Mouse (Mus musculus) midbrain, postnatal 0 days (tissue): ENCODE results near the gene Syt1. TPM values are rescaled to one million over a fixed set of nuclear protein-coding genes. Genes with fewer than 3 reads are reported as not detected.

ENCODE experiments used
- ATAC-seq: fragments of 200-750 bp; cut with Nextera tagmentation; 2 replicates; pipeline ENCODE4 v1.8.0; 2017; ENCODE audit warnings: moderate number of reproducible peaks, mild to moderate bottlenecking, moderate TSS enrichment, moderate library complexity; ENCODE audit not compliant: low FRiP score
- DNase-seq: peaks from one replicate; pipeline ENCODE4 v3.0.0-alpha.2; 2015; ENCODE audit warnings: low spot score
- H3K27ac ChIP-seq: fragments of 300-500 bp; sonication (generic); 2 replicates; pipeline ENCODE4 v1.5.1; 2014; ENCODE audit warnings: low read depth, mild to moderate bottlenecking, low read length, mixed read lengths
- H3K27me3 ChIP-seq: fragments of 300-500 bp; sonication (generic); 2 replicates; pipeline ENCODE4 v1.6.1; 2014; ENCODE audit warnings: low read length, control low read depth, mixed read lengths; ENCODE audit not compliant: insufficient read depth
- H3K36me3 ChIP-seq: fragments of 300-500 bp; sonication (generic); 2 replicates; pipeline ENCODE4 v1.6.1; 2014; ENCODE audit warnings: low read length, control low read depth, mixed read lengths; ENCODE audit not compliant: insufficient read depth
- H3K4me1 ChIP-seq: fragments of 300-500 bp; sonication (generic); 2 replicates; pipeline ENCODE4 v1.6.1; 2014; ENCODE audit warnings: mild to moderate bottlenecking, control low read depth, antibody characterized with exemption, low read length, mixed read lengths; ENCODE audit not compliant: insufficient read depth
- H3K4me2 ChIP-seq: fragments of 300-500 bp; sonication (generic); 2 replicates; pipeline ENCODE4 v1.6.1; 2014; ENCODE audit warnings: low read depth, mild to moderate bottlenecking, low read length, mixed read lengths; ENCODE audit not compliant: poor library complexity, severe bottlenecking
- H3K4me3 ChIP-seq: fragments of 300-500 bp; sonication (generic); 2 replicates; pipeline ENCODE4 v1.5.1; 2014; ENCODE audit warnings: low read depth, mild to moderate bottlenecking, low read length, moderate library complexity
- H3K9ac ChIP-seq: fragments of 300-500 bp; sonication (generic); replicated peaks from 2 replicates; pipeline ENCODE4 v1.6.1; 2014; ENCODE audit warnings: mild to moderate bottlenecking, low read length, moderate library complexity, mixed read lengths; ENCODE audit not compliant: poor library complexity, severe bottlenecking
- H3K9me3 ChIP-seq: fragments of 300-500 bp; sonication (generic); 2 replicates; pipeline ENCODE4 v1.6.1; 2016; ENCODE audit warnings: low read length, control low read depth
- CTCF ChIP-seq: IDR thresholded peaks from 2 replicates; pipeline ENCODE4 v1.5.1; 2016; ENCODE audit warnings: antibody characterized with exemption, mild to moderate bottlenecking
- WGBS: fragments of 180-500 bp; shearing (Covaris S2); extraction: QIAGEN DNeasy Blood & Tissue Kit; methylation state at CpG from one replicate; pipeline ENCODE4 v1.1.7; 2014; 5-methylcytosine and 5-hydroxymethylcytosine counted together
- polyA plus RNA-seq: library from polyadenylated mRNA; unstranded; fragments of >200 nt; fragmentation: Nextera tagmentation; extraction: Ambion mirVana; gene quantifications from 2 replicates; pipeline ENCODE4 v1.2.1, GENCODE M21; 2015
- total RNA-seq: library from RNA; depleted of rRNA; stranded (reverse); fragments of >200 nt; gene quantifications from 2 replicates; pipeline ENCODE4 v1.2.3, GENCODE M21; 2014

Gene Syt1
- total and polyA plus RNA-seq, 2 experiments from 2014 or later = 111 to 141 TPM

DNA sequence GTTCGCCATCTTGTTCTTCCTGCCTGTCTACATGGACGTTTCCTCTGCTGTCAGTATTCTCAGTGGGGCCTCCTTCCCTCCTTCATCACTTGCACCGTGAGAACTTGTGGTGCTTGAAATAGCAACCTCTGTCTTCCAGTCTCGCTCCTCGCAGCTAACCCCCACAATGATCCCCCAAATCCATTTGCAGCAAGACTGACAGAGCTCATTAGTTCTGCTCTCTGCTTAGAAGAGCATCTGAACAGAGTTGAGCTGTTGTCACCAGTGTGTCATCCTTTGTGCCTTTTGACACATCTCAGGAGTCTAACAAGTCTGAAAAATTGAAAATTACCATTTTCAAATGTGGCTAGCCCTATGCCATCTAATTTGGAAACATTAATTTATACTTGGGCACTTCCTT, 372.7 kb downstream of the Syt1 start:
- Histone ChIP-seq H3K4me1 (no peaks in the 10 kb centered on the region; the same call in 1 of the 2 replicates), H3K27me3 (no peaks in the 10 kb centered on the region), H3K9ac (no peak overlapping the region), H3K9me3 (no peaks in the 10 kb centered on the region), H3K4me2 (no peak overlapping the region), H3K36me3 (no peaks in the 10 kb centered on the region), H3K4me3 (no peak overlapping the region), H3K27ac (no peak overlapping the region)
- ATAC-seq (no peak), DNase-seq (no peak)
- 27% methylated on average over 5 of the region's 5 CpGs for WGBS
- no peak for TF ChIP-seq CTCF

DNA sequence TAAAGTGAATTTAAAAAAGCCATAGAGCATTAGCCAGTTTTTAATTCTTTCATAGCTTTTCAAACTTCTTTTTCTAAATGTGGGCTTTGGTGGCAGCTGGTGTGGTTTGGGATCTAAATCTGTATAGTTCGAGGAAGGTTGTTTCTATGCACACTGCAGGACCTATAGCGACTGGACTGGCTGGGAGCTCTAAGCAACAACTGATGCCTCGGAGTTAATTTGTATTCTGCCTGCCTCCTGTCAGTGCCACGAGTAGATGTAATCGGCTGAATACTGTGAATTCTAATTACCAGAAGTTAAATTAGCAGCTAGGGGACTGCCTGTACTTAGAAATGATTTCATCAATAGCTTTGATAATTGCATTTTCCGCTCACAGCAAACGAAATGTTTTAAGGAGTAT, 374.7 kb downstream of the Syt1 start:
- Histone ChIP-seq H3K9ac (no peak overlapping the region), H3K4me3 (no peak overlapping the region), H3K9me3 (no peaks in the 10 kb centered on the region), H3K4me1 (no peaks in the 10 kb centered on the region; the same call in 1 of the 2 replicates), H3K27me3 (no peaks in the 10 kb centered on the region), H3K4me2 (no peak overlapping the region), H3K36me3 (peaks cover 6% of the 10 kb centered on the region; the same call in 1 of the 2 replicates), H3K27ac (no peak overlapping the region)
- TF ChIP-seq CTCF = no peak
- ATAC-seq (no peak), DNase-seq (no peak)
- WGBS = 39% methylated on average over 7 of the region's 7 CpGs

DNA sequence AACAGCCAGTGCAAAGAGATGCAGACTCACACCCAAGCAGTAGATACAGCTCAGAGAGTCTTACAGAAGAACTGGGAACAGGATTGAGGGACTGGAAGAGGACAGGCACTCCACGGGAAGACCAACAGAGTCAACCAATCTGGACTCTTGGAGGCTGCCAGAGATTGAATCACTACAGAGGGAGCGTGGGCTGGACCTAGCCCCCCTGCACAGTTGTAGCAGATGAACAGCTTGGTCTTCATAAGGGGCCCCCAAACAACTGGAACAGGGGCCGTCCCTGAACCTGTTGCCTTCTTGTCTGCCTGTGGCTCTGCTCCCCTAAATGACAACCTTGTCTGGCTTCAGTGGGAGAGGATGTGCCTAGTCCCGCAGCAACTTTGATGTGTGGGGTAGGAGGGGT, 375.2 kb downstream of the Syt1 start:
- H3K9ac ChIP-seq = no peak overlapping the region
- no peak overlapping the region for H3K27ac ChIP-seq
- TF ChIP-seq CTCF = no peak
- H3K27me3 ChIP-seq = no peaks in the 10 kb centered on the region
- no peak overlapping the region for H3K4me3 ChIP-seq
- H3K36me3 ChIP-seq = peaks cover 7% of the 10 kb centered on the region; the same call in 1 of the 2 replicates
- ATAC-seq (no peak), DNase-seq (no peak)
- no peak overlapping the region for H3K4me2 ChIP-seq
- 89% methylated on average over 4 of the region's 4 CpGs for WGBS
- H3K4me1 ChIP-seq = no peaks in the 10 kb centered on the region; the same call in 1 of the 2 replicates
- no peaks in the 10 kb centered on the region for H3K9me3 ChIP-seq

DNA sequence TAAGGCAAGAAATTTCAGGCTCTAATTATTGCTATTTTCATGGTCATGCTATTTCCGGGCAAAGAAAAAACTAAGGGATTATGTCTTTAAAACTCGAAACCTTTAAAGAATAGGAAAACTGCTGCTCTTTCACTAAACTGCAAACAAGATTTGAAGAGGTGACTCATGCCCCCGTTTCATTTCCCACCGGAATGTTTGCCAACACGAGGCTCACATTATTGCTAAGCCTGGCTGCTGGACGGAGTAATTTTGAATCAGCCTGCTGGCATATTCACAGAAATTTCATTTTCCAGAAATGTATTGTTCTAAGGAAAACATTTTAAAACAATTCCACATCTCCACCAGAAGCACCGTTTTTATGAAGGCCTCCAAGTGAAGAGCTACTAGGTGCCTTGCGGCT, 379.9 kb downstream of the Syt1 start:
- Histone ChIP-seq H3K27ac (no peak overlapping the region), H3K4me3 (no peak overlapping the region), H3K9me3 (no peaks in the 10 kb centered on the region), H3K4me2 (no peak overlapping the region), H3K9ac (no peak overlapping the region), H3K36me3 (peaks cover 7% of the 10 kb centered on the region; the same call in 1 of the 2 replicates), H3K4me1 (no peaks in the 10 kb centered on the region; the same call in 1 of the 2 replicates), H3K27me3 (no peaks in the 10 kb centered on the region)
- WGBS = 86% methylated on average over 8 of the region's 8 CpGs
- no peak for TF ChIP-seq CTCF
- no peak for ATAC-seq
- DNase-seq = no peak

DNA sequence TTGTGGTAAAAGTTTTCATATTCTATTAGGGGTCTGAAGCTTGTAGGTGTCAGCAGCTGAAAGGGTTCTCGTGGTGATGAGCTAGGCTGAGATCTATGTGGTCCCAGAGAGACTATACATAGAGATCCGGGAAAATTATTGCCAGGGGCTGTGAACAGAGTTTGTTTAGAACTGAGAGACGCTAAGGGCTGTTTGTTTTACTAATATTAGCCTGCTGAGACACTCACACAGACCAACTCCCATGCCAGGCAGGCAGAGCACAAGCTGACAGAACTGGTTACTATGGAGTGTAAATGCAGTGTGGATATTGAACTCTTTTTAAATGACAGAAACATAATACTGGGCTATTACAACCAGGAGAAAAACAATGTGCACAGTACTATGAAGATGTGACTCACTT, 384.4 kb downstream of the Syt1 start:
- no peak for ATAC-seq
- no peak for TF ChIP-seq CTCF
- H3K9me3 ChIP-seq = no peaks in the 10 kb centered on the region

DNA sequence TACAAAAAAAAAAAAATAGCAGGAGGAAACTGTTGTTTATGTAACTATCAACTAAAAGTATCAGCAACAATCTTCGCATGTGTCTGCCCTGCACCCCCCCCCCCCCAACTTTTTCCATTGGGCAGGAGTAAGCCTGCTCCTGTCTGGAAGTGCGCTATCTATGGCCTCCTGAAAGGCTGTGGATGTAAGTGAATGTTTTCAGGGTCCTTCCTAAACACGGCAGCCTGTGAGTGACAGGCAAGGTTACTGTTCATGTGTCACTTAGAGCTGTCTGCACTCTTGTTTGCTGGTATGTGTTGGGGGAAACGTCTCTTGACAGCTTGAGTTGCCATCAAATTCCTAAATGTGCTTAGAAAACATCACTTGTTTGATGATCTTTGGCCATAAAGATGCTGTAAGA, 387.8 kb downstream of the Syt1 start:
- no peak overlapping the region for H3K4me2 ChIP-seq
- ATAC-seq (no peak), DNase-seq (no peak)
- no peaks in the 10 kb centered on the region for H3K36me3 ChIP-seq
- no peaks in the 10 kb centered on the region for H3K9me3 ChIP-seq
- no peak overlapping the region for H3K4me3 ChIP-seq
- no peak for TF ChIP-seq CTCF
- H3K27ac ChIP-seq = no peak overlapping the region
- H3K9ac ChIP-seq = no peak overlapping the region
- WGBS = 69% methylated on average over 4 of the region's 4 CpGs
- H3K27me3 ChIP-seq = no peaks in the 10 kb centered on the region
- no peaks in the 10 kb centered on the region for H3K4me1 ChIP-seq

More for the DNA sequence above, 384.4 kb downstream of the Syt1 start:
- Histone ChIP-seq H3K4me2 (no peak overlapping the region), H3K27ac (no peak overlapping the region), H3K4me3 (no peak overlapping the region), H3K9ac (no peak overlapping the region), H3K36me3 (peaks cover 4% of the 10 kb centered on the region; the same call in 1 of the 2 replicates), H3K4me1 (no peaks in the 10 kb centered on the region), H3K27me3 (no peaks in the 10 kb centered on the region)
- no peak for DNase-seq
- 55% methylated on average over 3 of the region's 3 CpGs for whole genome bisulfite sequencing
